Mouse (Mus musculus) liver, adult 2 months (tissue): ENCODE results near the gene Gm20388.

Experiments
- CTCF ChIP-seq: fragments of 200-500 bp; IDR thresholded peaks from 2 replicates; pipeline ENCODE4 v1.5.1; 2011; ENCODE audit warnings: low read depth, low read length, control low read depth
- POLR2A ChIP-seq: fragments of 200-500 bp; IDR thresholded peaks from 2 replicates; pipeline ENCODE4 v1.6.1; 2011; ENCODE audit warnings: low read length, control low read depth; ENCODE audit not compliant: insufficient read depth; ENCODE audit errors: extremely low read depth

DNA sequence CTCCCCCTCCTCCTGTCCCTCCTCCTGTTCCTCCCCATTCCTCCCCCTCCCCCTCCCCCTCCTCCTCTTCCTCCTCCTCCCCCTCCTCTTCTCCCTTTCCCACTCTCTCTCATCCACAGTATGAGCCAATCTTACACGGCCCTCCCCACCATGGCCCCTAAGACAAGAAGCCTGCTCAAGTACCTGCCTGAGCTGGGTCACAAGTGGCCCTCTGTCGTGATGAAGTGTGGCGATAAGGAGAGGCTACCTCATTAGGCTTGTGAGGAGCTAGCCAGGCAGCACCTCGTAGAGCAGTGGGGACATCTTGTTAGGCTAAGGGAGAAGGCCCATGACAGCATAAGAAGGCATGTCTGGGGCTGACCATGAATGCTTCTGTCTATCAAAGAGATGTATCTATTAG lies 1762.5 kb downstream of the Gm20388 start:
- no peak for TF ChIP-seq CTCF
- no peak for TF ChIP-seq POLR2A
